Mouse (Mus musculus): ENCODE measurements around the gene Sipa1l2. TPM values are rescaled to one million over a fixed set of nuclear protein-coding genes. Genes with fewer than 3 reads are reported as not detected.

Sipa1l2 gene
- polyA plus RNA-seq, 1 experiment from 2014 or later: 20.4 TPM

- no peak for DNase-seq (ENCODE audit: low read depth, low spot score)
- ChIA-PET CTCF (no interaction called here), POLR2A (no interaction called here)
- no peak for TF ChIP-seq CTCF (IDR thresholded peaks at IDR 0.05)
- ATAC-seq: no peak
- no peaks in the 10 kb centered on the region for H3K27me3 ChIP-seq
- in situ Hi-C loops (cut with MboI; ENCODE audit: low pct_unique_long_range_greater_than_20kb): no loop called here
Measured at GRCm38 (mm10) chr8:125515665-125516064, 53.9 kb downstream of the Sipa1l2 start.

DNA sequence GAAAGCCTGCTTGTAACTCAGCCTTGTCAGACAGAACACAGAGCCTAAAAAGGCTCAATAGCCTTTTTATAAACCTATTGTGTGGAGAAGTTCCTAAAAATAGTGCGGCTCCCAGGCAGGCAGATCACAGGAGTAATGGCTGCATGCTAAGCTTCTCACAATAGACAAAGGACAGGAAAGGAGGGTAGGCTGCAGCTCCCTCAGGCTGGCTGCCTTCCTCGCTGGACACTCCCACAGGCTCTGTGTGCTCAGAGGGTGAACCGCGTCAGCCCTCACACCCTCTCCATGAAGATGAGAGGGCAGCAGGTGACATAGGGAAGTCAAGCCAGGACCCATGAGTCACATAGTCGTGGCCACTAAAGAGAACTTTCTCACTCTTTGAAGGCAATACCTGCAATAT lies 55.7 kb downstream of the Sipa1l2 start:
- in situ Hi-C loops (cut with MboI; ENCODE audit: low pct_unique_long_range_greater_than_20kb): no loop called here
- POLR2A ChIA-PET: interaction anchor here (0.7 to 1.3 kb wide), 2 partner anchors 13 to 61 kb away, joined by 3 read pairs; no protein-coding TSS in a partner anchor
- H3K27me3 ChIP-seq: no peaks in the 10 kb centered on the region
- no peak for DNase-seq (ENCODE audit: low read depth, low spot score)
- no peak for TF ChIP-seq CTCF (IDR thresholded peaks at IDR 0.05)
- ATAC-seq: no peak
- CTCF ChIA-PET: no interaction called here

- ATAC-seq (no peak), DNase-seq (ENCODE audit: low read depth, low spot score) (no peak)
- in situ Hi-C loops (cut with MboI; ENCODE audit: low pct_unique_long_range_greater_than_20kb): no loop called here
- H3K27me3 ChIP-seq: no peaks in the 10 kb centered on the region
- CTCF ChIA-PET: no interaction called here
- no peak for TF ChIP-seq CTCF (IDR thresholded peaks at IDR 0.05)
- POLR2A ChIA-PET: interaction anchor here (0.6 to 1.3 kb wide), 2 partner anchors 13 to 16 kb away, joined by 3 read pairs; no protein-coding TSS in a partner anchor
Measured at GRCm38 (mm10) chr8:125513242-125513866, 56.3 kb downstream of the Sipa1l2 start.

DNA sequence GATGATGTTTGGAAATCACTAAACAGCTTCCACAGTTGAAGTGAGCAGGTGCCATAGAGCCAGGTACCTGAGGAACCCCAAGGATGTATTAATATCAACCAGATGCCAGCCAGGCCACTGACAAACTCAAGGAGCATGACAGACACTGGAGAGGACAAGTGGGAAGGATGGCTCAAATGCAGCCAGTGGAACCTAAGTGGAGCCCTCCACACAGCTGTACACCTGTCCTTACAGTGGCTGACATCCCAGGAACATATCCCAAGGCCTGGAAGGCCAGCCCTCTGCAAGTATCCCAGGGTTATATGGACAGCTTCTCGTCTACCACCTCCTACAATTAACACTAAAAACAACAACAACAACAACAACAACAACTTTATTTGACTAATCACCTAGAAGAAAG lies 57.0 kb downstream of the Sipa1l2 start:
- no peak for TF ChIP-seq CTCF (IDR thresholded peaks at IDR 0.05)
- no peaks in the 10 kb centered on the region for H3K27me3 ChIP-seq
- DNase-seq (ENCODE audit: low read depth, low spot score) (no peak), ATAC-seq (no peak)
- in situ Hi-C loops (cut with MboI; ENCODE audit: low pct_unique_long_range_greater_than_20kb): no loop called here
- ChIA-PET CTCF (interaction anchor here (1.5 kb wide), 1 partner anchor 11 kb away, joined by 5 read pairs; no protein-coding TSS in a partner anchor), POLR2A (interaction anchor here (0.6 to 1.3 kb wide), 2 partner anchors 14 to 15 kb away, joined by 3 read pairs; no protein-coding TSS in a partner anchor)

DNA sequence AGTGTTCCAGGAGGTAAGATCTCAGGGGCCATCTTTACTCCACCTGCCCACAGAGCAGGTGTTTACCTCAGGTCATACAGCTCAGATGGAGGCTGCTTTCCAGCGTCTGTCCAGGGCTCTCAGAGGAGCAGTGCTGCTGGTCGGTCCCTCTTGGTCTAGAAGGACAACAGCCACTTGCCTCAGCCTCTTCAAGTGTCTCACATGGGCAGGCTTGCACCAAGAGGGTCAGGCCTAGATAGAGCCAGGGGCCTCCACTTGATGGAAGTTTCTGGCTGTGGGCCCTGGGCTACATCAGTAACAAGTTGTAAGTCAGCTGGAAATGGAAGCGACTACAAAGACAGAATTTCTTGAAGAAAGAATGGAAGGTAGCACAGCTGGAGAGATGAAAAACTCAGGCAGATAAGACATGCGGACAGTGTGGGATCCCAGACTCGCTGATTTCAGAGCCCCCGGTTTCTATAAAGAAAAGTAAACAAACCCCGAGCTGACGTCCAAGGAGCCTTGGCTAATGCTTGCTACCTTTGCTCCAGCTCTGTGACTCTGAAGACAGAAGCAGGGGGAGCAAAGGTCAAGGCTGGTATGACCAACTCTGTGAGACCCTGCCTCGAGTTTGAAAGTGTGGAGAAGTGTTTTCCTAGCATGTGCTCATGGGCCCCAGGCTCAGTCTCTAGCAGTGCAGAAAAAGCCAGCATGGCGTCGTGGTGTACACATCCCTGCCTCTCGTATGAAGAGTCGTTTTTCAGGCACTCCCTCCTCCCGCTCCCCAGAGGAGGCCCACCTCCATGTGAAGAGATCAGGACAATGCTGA lies 58.5 kb downstream of the Sipa1l2 start:
- DNase-seq (ENCODE audit: low read depth, low spot score) (no peak), ATAC-seq (no peak)
- ChIA-PET POLR2A (no interaction called here), CTCF (interaction anchor here (1.5 kb wide), 1 partner anchor 13 kb away, joined by 5 read pairs; no protein-coding TSS in a partner anchor)
- in situ Hi-C loops (cut with MboI; ENCODE audit: low pct_unique_long_range_greater_than_20kb): no loop called here
- H3K27me3 ChIP-seq: no peaks in the 10 kb centered on the region
- TF ChIP-seq CTCF (IDR thresholded peaks at IDR 0.05): no peak

DNA sequence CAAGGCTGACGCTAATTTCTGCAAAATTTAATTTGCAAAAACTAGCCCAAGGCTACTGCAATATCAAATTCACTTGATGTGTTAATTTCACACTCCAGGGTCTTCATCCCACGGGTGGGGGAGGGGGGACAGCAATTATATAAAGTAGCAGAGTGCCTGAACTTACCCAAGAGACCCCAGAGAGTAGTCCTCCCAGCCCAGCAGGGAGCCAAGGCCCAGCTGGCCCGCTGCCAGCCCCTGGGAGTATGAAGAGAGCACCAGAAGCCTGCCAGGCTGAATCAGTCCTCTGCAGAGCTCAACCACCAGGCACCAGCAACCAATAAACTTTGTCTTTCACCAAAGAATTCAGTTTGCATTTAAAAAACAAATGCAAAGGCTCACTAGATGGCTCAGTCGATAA lies 59.8 kb downstream of the Sipa1l2 start:
- no peak for ATAC-seq
- no peaks in the 10 kb centered on the region for H3K27me3 ChIP-seq
- TF ChIP-seq CTCF (IDR thresholded peaks at IDR 0.05): no peak
- POLR2A ChIA-PET: interaction anchor here (0.7 kb wide), 1 partner anchor 90 kb away, joined by 3 read pairs; no protein-coding TSS in a partner anchor
- DNase-seq (ENCODE audit: low read depth, low spot score): no peak
- CTCF ChIA-PET: no interaction called here
- in situ Hi-C loops (cut with MboI; ENCODE audit: low pct_unique_long_range_greater_than_20kb): no loop called here

DNA sequence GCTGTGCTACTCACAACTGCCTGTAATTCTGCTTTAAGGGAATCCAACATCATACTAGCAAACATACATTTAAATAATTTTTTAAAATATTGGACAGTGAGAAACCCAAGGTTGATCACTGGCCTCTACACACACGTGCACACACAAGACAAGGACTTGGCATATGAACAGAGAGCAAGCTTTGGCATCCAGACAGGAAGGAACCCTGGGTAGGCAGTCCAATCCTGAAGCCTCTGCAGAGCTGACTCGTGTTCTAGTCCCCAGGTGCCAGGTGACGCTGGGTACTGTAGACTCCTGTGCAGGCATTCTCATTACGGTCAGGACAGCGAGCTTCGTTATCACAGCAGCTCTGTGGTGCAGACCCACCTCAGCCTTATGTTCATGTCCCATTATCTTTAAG lies 60.4 kb downstream of the Sipa1l2 start:
- ChIA-PET CTCF (no interaction called here), POLR2A (interaction anchor here (0.6 kb wide), 1 partner anchor 285 kb away, joined by 4 read pairs; no protein-coding TSS in a partner anchor)
- DNase-seq (ENCODE audit: low read depth, low spot score) (no peak), ATAC-seq (no peak)
- no peaks in the 10 kb centered on the region for H3K27me3 ChIP-seq
- TF ChIP-seq CTCF (IDR thresholded peaks at IDR 0.05): no peak
- in situ Hi-C loops (cut with MboI; ENCODE audit: low pct_unique_long_range_greater_than_20kb): no loop called here

DNA sequence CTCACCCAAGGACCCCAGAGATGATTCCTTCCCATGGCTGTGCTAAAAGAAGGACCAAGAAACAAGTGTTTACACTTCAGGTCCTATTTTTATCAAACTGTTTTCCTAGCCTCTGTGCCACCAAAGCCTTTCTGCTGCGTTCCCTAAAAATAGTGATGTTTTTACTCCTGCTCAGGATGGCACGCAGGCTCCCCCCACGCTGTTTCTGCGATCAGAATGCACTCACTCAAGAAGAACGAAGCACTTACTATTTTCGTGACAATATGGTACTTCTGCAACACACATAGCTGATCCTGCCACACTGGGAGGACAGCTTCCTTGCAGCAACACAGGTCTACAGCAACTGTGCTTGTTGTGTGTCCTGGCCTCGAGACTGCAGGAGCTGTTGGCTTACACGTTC lies 62.3 kb downstream of the Sipa1l2 start:
- DNase-seq (ENCODE audit: low read depth, low spot score): no peak
- ChIA-PET POLR2A (no interaction called here), CTCF (interaction anchor here (1.3 kb wide), 1 partner anchor 9 kb away, joined by 3 read pairs; no protein-coding TSS in a partner anchor)
- in situ Hi-C loops (cut with MboI; ENCODE audit: low pct_unique_long_range_greater_than_20kb): no loop called here
- no peaks in the 10 kb centered on the region for H3K27me3 ChIP-seq
- no peak for ATAC-seq
- no peak for TF ChIP-seq CTCF (IDR thresholded peaks at IDR 0.05)

DNA sequence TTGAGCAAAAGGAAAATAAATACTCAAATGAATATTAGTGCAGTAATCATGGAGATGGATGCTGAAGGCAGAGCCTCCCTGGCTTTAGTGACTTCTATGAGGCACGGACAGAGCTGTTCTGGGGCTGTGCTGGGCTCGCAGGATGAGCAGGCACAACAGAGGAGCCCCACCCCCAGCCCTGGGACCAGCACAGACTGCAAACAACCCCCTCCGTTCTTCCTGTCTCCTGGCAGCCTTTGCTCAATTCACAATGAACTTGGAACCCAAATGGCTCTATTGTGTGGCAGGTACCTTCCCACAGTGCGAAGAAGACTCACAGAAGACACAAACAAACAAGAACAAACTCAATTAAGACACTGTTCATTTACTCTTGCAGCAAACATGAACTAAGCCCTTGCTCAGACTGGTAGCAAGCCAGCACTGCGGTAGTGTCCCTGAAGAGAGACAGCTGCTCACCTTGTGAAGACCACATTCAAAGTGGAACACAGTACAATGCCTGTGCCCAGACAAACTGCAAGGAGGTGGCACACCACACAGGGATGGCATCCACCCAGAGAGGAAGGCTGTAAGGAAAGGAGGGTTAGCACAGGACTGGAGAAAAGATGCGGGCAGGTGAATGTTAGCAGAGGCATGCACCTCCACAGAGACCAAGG lies 64.9 kb downstream of the Sipa1l2 start:
- TF ChIP-seq CTCF (IDR thresholded peaks at IDR 0.05): no peak
- ChIA-PET CTCF (no interaction called here), POLR2A (no interaction called here)
- in situ Hi-C loops (cut with MboI; ENCODE audit: low pct_unique_long_range_greater_than_20kb): no loop called here
- no peaks in the 10 kb centered on the region for H3K27me3 ChIP-seq
- ATAC-seq: no peak
- no peak for DNase-seq (ENCODE audit: low read depth, low spot score)

- ATAC-seq: no peak
- in situ Hi-C loops (cut with MboI; ENCODE audit: low pct_unique_long_range_greater_than_20kb): no loop called here
- ChIA-PET CTCF (interaction anchor here (1.4 kb wide), 1 partner anchor 19 kb away, joined by 3 read pairs; no protein-coding TSS in a partner anchor), POLR2A (no interaction called here)
- no peak for DNase-seq (ENCODE audit: low read depth, low spot score)
- no peak for TF ChIP-seq CTCF (IDR thresholded peaks at IDR 0.05)
- no peaks in the 10 kb centered on the region for H3K27me3 ChIP-seq
Measured at GRCm38 (mm10) chr8:125503808-125504207, 65.8 kb downstream of the Sipa1l2 start.

All from Patski (cell line).